Mouse (Mus musculus) C2C12 (cell line): Measurements from ENCODE around the gene Kpna7.

Experiments used
- CEBPB ChIP-seq: IDR thresholded peaks from one replicate; pipeline ENCODE4 v1.6.1; 2011; ENCODE audit warnings: low read depth, mild to moderate bottlenecking, control low read depth, moderate library complexity
- CTCF ChIP-seq: IDR thresholded peaks from one replicate; pipeline ENCODE4 v1.5.1; 2011; ENCODE audit not compliant: control insufficient read depth, insufficient read depth, insufficient read length
- MAX ChIP-seq: IDR thresholded peaks from one replicate; pipeline ENCODE4 v1.6.1; 2011; ENCODE audit warnings: mild to moderate bottlenecking, control low read depth
- USF1 ChIP-seq: IDR thresholded peaks from one replicate; pipeline ENCODE4 v1.6.1; 2011; ENCODE audit warnings: low read depth, mild to moderate bottlenecking, control low read depth, moderate library complexity

DNA sequence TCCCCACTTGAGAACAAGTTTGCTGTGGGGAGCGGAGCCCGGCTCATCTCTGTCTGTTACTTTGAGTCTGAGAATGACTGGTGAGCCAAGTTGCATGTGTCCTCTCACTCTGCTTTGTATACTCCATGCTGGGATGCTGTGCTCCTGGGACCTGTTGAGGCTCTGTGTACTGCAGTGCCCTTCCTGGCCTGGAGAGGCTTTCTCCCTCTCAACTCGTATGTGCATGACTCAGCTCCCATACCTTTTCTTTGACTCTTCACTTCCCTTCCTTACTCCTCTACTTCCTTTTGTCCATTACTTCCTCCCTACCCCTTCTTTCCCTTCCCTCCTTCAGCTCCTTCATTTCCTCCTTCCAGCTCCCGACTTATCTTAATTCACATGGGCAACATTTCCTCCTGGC is 12.4 kb upstream of the Kpna7 start:
- TF ChIP-seq CTCF (no peak), CEBPB (no peak), USF1 (no peak), MAX (no peak)
